Mouse (Mus musculus): ENCODE measurements around the gene Ccndbp1.
"Not testable (repeated sequence)": the region's sequence is repeated elsewhere in the genome, so short reads cannot be mapped to it uniquely, and the experiment has no call there.

- not testable (repeated sequence) for TF ChIP-seq CTCF (conservative IDR thresholded peaks at IDR 0.05 in 1 of 2, IDR thresholded peaks at IDR 0.05 in 1 of 2; ENCODE audit: low read depth in 2 of 2, low read length in 2 of 2); POLR2A (IDR thresholded peaks at IDR 0.05; ENCODE audit: low read depth, low read length); MAX (IDR thresholded peaks at IDR 0.05; ENCODE audit: low read length); ZMIZ1 (IDR thresholded peaks at IDR 0.05; ENCODE audit: low read depth, low read length)
Observed at GRCm38 (mm10) chr2:120972257-120972656, 35.9 kb upstream of the Ccndbp1 start.

All from CH12.LX (cell line).